Mouse (Mus musculus) forebrain, postnatal 0 days (tissue): Measurements from ENCODE around the gene Zar1l. TPM values are rescaled to one million over a fixed set of nuclear protein-coding genes. Genes with fewer than 3 reads are reported as not detected.
A peak's percentile ranks its signal among the peaks of the same experiment; 100 is the strongest.

ENCODE experiments used
- ATAC-seq: fragments of 200-750 bp; cut with Nextera tagmentation; 2 replicates; pipeline ENCODE4 v1.8.0; 2017; ENCODE audit warnings: mild to moderate bottlenecking, moderate library complexity
- DNase-seq: peaks from one replicate; pipeline ENCODE4 v3.0.0-alpha.2; 2015
- H3K27ac ChIP-seq: fragments of 300-500 bp; sonication (generic); 2 replicates; pipeline ENCODE4 v1.5.1; 2014; ENCODE audit warnings: low read depth, mild to moderate bottlenecking, antibody characterized with exemption, low read length, moderate library complexity, mixed read lengths
- H3K27me3 ChIP-seq: fragments of 300-500 bp; sonication (generic); 2 replicates; pipeline ENCODE4 v1.6.1; 2014; ENCODE audit warnings: mild to moderate bottlenecking, low read length, mixed read lengths; ENCODE audit not compliant: insufficient read depth
- H3K36me3 ChIP-seq: fragments of 300-500 bp; sonication (generic); 2 replicates; pipeline ENCODE4 v1.6.1; 2014; ENCODE audit warnings: mild to moderate bottlenecking, moderate library complexity; ENCODE audit not compliant: insufficient read depth
- H3K4me1 ChIP-seq: fragments of 300-500 bp; sonication (generic); 2 replicates; pipeline ENCODE4 v1.6.1; 2014; ENCODE audit warnings: antibody characterized with exemption; ENCODE audit not compliant: insufficient read depth
- H3K4me2 ChIP-seq: fragments of 300-500 bp; sonication (generic); 2 replicates; pipeline ENCODE4 v1.6.1; 2014; ENCODE audit warnings: low read depth, mild to moderate bottlenecking, moderate library complexity
- H3K4me3 ChIP-seq: fragments of 300-500 bp; sonication (generic); 2 replicates; pipeline ENCODE4 v1.5.1; 2014; ENCODE audit warnings: low read depth, low read length, mixed read lengths
- H3K9ac ChIP-seq: fragments of 300-500 bp; sonication (generic); 2 replicates; pipeline ENCODE4 v1.6.1; 2014; ENCODE audit warnings: mild to moderate bottlenecking
- H3K9me3 ChIP-seq: fragments of 300-500 bp; sonication (generic); 2 replicates; pipeline ENCODE4 v1.6.1; 2016; ENCODE audit warnings: low read length
- CTCF ChIP-seq: sonication (generic); IDR thresholded peaks from 2 replicates; pipeline ENCODE4 v1.5.1; 2016; ENCODE audit warnings: antibody characterized with exemption, control low read depth, low read depth
- WGBS: fragments of 180-500 bp; shearing (Covaris S2); extraction: QIAGEN DNeasy Blood & Tissue Kit; methylation state at CpG from one replicate; pipeline ENCODE4 v1.1.7; 2014; 5-methylcytosine and 5-hydroxymethylcytosine counted together
- polyA plus RNA-seq: library from polyadenylated mRNA; unstranded; fragments of >200 nt; fragmentation: Nextera tagmentation; extraction: Ambion mirVana; gene quantifications from 2 replicates; pipeline ENCODE4 v1.2.1, GENCODE M21; 2015
- total RNA-seq: library from RNA; depleted of rRNA; stranded (reverse); fragments of >200 nt; gene quantifications from 2 replicates; pipeline ENCODE4 v1.2.3, GENCODE M21; 2014

The Zar1l gene
- total and polyA plus RNA-seq, 2 experiments from 2014 or later, result 0.43 TPM; not detected in 1

DNA sequence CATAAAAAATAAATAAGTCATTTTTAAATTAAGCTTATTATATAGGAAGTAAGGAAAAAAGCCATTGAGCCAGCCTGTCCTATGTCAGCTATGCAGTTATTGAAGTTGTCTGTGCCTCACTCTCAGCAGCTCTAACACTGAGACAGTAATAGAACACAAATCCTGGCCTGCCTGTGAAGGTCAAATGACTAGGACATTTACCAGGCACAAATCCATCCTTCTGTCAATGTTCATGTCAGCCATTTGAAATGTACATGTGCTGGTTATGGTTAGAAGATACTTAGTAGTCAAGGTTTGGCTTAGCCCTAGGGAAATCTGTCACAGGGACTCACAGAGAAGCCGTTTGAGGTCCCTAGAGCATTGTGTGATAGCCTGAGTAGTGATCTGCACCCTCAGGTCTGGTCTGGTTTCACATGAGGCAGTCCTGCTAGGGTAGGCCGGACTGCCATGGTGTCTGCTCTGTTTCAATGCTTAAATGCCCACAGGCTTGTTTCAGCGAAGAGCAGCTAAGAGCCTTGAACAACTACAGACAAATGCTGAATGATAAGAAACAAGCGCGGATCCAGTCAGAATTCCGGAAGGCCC lies 41.6 kb upstream of the Zar1l start:
- no peaks in the 10 kb centered on the region for H3K4me1 ChIP-seq
- no peaks in the 10 kb centered on the region for H3K9me3 ChIP-seq
- WGBS, result 96% methylated on average over 6 of the region's 6 CpGs
- ATAC-seq, result no peak
- DNase-seq, result no peak
- peaks cover 25% of the 10 kb centered on the region for H3K36me3 ChIP-seq
- H3K27ac ChIP-seq, result no peak overlapping the region
- no peak overlapping the region for H3K9ac ChIP-seq
- no peak overlapping the region for H3K4me2 ChIP-seq
- no peak for TF ChIP-seq CTCF
- no peaks in the 10 kb centered on the region for H3K27me3 ChIP-seq
- H3K4me3 ChIP-seq, result no peak overlapping the region

DNA sequence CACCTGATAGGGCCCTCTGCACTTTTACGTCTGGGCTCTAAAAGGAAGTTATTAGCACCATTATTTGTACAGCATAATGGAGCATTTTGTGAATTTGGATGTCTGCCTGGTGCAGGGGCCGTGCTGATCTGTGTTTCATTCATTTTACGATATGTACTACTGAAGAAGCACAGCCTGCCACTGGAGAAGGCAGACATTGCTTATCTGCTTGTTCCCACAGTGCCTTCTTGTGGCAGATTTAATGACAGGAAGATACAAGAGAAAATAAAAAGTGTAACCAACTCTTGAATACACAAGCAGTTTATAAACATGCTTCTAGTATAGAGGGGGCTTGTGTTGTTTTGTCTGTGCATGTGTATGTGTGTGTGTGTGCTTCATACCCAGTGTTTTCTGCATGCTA lies 33.7 kb upstream of the Zar1l start:
- DNase-seq (peak; percentile 39), ATAC-seq (no peak)

DNA sequence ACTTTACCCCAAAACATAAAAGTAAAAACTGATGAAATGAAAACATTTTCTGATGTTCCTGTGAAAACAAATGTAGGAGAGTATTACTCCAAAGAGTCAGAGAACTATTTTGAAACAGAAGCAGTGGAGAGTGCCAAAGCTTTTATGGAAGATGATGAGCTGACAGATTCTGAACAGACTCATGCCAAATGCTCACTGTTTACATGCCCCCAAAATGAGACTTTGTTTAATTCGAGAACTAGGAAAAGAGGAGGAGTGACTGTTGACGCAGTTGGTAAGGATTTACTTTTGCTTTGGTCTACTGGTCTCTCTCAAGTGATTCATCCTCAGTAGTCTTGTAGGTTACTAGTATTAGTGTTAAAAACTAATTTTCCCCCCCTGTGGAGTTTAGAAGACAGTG lies 25.2 kb upstream of the Zar1l start:
- no peak for TF ChIP-seq CTCF
- ATAC-seq (no peak), DNase-seq (no peak)
- 88% methylated on average over 2 of the region's 2 CpGs for WGBS
- no peaks in the 10 kb centered on the region for H3K27me3 ChIP-seq
- H3K27ac ChIP-seq, result no peak overlapping the region
- no peak overlapping the region for H3K4me3 ChIP-seq
- peaks cover 3% of the 10 kb centered on the region; the same call in 1 of the 2 replicates for H3K36me3 ChIP-seq
- H3K9ac ChIP-seq, result no peak overlapping the region
- no peak overlapping the region for H3K4me2 ChIP-seq
- no peaks in the 10 kb centered on the region for H3K4me1 ChIP-seq
- H3K9me3 ChIP-seq, result no peaks in the 10 kb centered on the region

More for the DNA sequence above, 33.7 kb upstream of the Zar1l start:
- H3K9me3 ChIP-seq, result no peaks in the 10 kb centered on the region
- no peak overlapping the region for H3K27ac ChIP-seq
- H3K4me2 ChIP-seq, result no peak overlapping the region
- TF ChIP-seq CTCF, result peak; percentile 69
- H3K9ac ChIP-seq, result no peak overlapping the region
- WGBS, result 22% methylated on average over 3 of the region's 3 CpGs
- H3K36me3 ChIP-seq, result peaks cover 24% of the 10 kb centered on the region
- H3K4me3 ChIP-seq, result no peak overlapping the region
- no peaks in the 10 kb centered on the region for H3K4me1 ChIP-seq
- H3K27me3 ChIP-seq, result no peaks in the 10 kb centered on the region

DNA sequence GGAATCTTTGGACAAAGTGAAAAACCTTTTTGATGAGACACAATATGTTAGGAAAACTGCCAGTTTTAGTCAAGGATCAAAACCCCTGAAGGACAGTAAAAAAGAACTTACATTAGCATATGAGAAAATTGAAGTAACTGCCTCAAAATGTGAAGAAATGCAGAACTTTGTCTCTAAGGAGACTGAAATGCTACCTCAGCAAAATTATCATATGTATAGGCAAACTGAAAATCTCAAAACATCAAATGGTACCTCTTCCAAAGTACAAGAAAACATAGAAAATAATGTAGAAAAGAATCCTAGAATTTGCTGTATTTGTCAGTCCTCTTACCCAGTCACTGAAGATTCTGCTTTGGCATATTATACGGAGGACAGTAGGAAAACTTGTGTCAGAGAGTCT lies 23.3 kb upstream of the Zar1l start:
- H3K9ac ChIP-seq, result no peak overlapping the region
- H3K27me3 ChIP-seq, result no peaks in the 10 kb centered on the region
- no peaks in the 10 kb centered on the region for H3K4me1 ChIP-seq
- no peak overlapping the region for H3K4me2 ChIP-seq
- DNase-seq (no peak), ATAC-seq (no peak)
- no peak for TF ChIP-seq CTCF
- no peak overlapping the region for H3K27ac ChIP-seq
- H3K4me3 ChIP-seq, result no peak overlapping the region
- H3K36me3 ChIP-seq, result peaks cover 3% of the 10 kb centered on the region; the same call in 1 of the 2 replicates
- no peaks in the 10 kb centered on the region for H3K9me3 ChIP-seq
- 100% methylated on average over 1 of the region's 1 CpGs for WGBS

DNA sequence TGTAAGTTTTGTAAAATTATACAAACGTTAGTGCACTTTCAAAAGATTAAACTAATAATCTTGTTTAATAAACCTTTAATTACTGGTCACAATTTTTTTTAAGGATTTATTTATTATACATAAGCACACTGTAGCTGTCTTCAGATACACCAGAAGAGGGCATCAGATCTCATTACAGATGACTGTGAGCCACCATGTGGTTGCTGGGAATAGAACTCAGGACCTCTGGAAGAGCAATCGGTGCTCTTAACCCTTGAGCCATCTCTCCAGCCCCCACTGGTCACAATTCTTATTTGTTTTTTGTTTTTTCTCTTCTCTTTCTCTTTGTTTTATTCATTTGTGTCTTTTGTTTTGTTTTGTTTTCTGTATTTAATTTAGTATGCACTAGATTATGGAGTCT lies 7.3 kb upstream of the Zar1l start:
- ATAC-seq, result no peak
- Histone ChIP-seq H3K4me1 (peaks cover 6% of the 10 kb centered on the region; the same call in 1 of the 2 replicates), H3K9me3 (no peaks in the 10 kb centered on the region), H3K27me3 (no peaks in the 10 kb centered on the region), H3K4me2 (no peak overlapping the region), H3K27ac (no peak overlapping the region), H3K4me3 (no peak overlapping the region), H3K9ac (no peak overlapping the region), H3K36me3 (no peaks in the 10 kb centered on the region)
- DNase-seq, result no peak
- 89% methylated on average over 2 of the region's 2 CpGs for WGBS
- no peak for TF ChIP-seq CTCF

DNA sequence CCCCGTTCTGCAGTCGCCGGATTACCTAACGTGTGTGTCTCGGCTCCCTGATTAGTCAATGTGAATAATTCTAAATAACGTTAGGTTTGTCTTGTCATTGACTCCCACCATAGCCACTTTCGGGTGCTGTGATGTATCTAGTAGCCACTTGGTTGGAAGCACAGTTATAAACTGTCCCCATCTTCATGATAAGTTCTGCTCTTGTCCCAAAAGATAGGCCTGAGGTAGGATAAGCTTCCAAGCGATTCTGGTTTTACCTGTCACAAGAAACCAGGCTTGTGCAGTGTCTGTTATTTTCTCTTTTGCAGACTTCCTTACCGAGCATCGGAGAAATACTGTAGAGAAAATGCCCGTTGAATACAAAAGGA lies 4.9 kb upstream of the Zar1l start:
- no peak for TF ChIP-seq CTCF
- Histone ChIP-seq H3K4me2 (peak overlapping the region; percentile 66), H3K36me3 (no peaks in the 10 kb centered on the region), H3K9ac (peak overlapping the region; percentile 70), H3K9me3 (no peaks in the 10 kb centered on the region), H3K27ac (peak overlapping the region; percentile 62), H3K27me3 (no peaks in the 10 kb centered on the region), H3K4me3 (peak overlapping the region; percentile 72), H3K4me1 (peaks cover 6% of the 10 kb centered on the region; the same call in 1 of the 2 replicates)
- WGBS, result 6% methylated on average over 11 of the region's 11 CpGs
- no peak for ATAC-seq
- no peak for DNase-seq

DNA sequence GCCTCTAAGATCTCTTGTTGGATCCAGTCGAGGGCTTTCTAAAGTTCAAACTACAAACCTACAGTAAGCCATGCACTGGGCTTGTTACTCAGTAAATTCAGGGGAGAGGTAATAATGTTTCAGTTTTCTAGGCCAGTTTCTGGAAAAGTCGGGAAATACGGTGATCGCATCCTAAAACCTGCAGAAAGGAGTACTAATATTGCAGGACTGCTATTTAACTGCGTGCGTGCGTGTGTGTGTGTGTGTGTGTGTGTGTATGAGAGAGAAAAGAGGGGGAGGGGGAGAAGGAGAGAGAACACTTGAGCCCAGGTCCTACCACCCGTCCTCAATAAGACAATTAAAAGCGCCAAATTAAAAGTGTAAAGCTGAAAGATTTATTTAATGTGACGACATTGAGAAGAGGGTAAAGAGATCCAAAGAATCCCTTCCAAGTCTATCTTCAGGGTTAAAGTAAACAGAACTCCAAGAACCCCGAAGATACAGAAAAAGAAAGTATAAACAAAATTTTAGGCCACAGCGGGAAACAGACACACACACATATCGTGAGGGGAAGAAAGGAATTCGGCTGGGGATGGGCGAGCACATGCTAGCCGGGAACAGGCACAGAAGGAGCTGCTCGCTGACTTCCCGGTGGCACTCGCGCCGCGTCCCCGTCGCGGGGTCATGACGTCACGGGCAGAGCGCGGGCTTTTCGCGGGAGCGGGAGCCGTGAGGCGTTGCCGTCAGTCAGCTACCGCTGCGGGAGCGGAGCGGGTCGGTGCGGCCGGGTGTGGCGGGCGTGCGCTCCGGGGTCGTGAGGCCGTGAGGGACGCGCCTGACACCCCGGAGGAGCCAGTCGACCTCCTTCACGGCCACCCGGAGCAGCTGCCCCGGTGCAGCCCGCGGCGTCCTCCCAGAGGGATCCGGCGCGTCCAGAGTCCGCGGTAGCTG lies 4.2 kb upstream of the Zar1l start, which contains the start of gene Brca2:
Brca2 (plus strand) TSS at position 694 of the 930 bp plus-strand sequence.
- Histone ChIP-seq H3K9me3 (no peaks in the 10 kb centered on the region), H3K4me3 (peak within 1 kb of the TSS; percentile 72), H3K4me2 (peak within 1 kb of the TSS; percentile 66), H3K4me1 (peaks cover 6% of the 10 kb centered on the region; the same call in 1 of the 2 replicates), H3K9ac (peak within 1 kb of the TSS; percentile 70), H3K27ac (peak within 1 kb of the TSS; percentile 62), H3K27me3 (no peaks in the 10 kb centered on the region), H3K36me3 (no peaks in the 10 kb centered on the region)
- TF ChIP-seq CTCF, result no peak
- ATAC-seq (peak; percentile 97), DNase-seq (peak; percentile 96)
- 5% methylated on average over 61 of the region's 63 CpGs for WGBS
